Mouse (Mus musculus) thymus, adult 2 months (tissue): ENCODE data around the gene Slc10a7.
"Not testable (repeated sequence)": the region's sequence is repeated elsewhere in the genome, so short reads cannot be mapped to it uniquely, and the experiment has no call there.

Source experiments
- CTCF ChIP-seq: fragments of 200-500 bp; IDR thresholded peaks from 2 replicates; pipeline ENCODE4 v1.5.1; 2012; ENCODE audit warnings: mild to moderate bottlenecking, control low read depth, low read length, moderate library complexity, borderline replicate concordance; ENCODE audit not compliant: control insufficient read depth, poor library complexity, insufficient read depth; ENCODE audit errors: extremely low read depth
- POLR2A ChIP-seq: fragments of 200-500 bp; IDR thresholded peaks from 2 replicates; pipeline ENCODE4 v1.6.1; 2012; ENCODE audit warnings: mild to moderate bottlenecking, low read length, control low read depth, moderate library complexity; ENCODE audit not compliant: control insufficient read depth, poor library complexity, insufficient read depth; ENCODE audit errors: extremely low read depth

DNA sequence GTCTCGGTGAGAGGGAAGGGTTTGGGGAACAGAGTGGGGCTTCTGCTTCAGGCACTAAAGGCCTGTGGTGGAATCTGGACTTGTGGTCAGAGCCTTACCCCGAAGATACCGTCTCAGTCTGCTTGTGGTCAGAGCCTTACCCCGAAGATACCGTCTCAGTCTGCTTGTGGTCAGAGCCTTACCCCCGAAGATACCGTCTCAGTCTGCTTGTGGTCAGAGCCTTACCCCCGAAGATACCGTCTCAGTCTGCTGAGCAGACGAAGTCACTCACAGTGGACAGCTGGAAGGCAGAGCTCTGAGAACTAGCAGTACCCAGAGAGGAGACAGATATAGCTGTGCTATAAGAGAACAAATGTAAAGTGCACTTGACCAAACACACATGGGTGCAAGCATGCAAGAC is 208.0 kb downstream of the Slc10a7 start:
- not testable (repeated sequence) for TF ChIP-seq CTCF, POLR2A
